Mouse (Mus musculus) cerebellum, adult 2 months (tissue): ENCODE results near the gene Irf6.

Experiments used
- CTCF ChIP-seq: fragments of 200-500 bp; IDR thresholded peaks from 2 replicates; pipeline ENCODE4 v1.5.1; 2011; ENCODE audit warnings: low read depth, mild to moderate bottlenecking, control low read depth, low read length, moderate library complexity, borderline replicate concordance; ENCODE audit not compliant: insufficient read depth
- POLR2A ChIP-seq: fragments of 200-500 bp; IDR thresholded peaks from 2 replicates; pipeline ENCODE4 v1.6.1; 2011; ENCODE audit warnings: low read length, control low read depth, borderline replicate concordance; ENCODE audit not compliant: insufficient read depth

DNA sequence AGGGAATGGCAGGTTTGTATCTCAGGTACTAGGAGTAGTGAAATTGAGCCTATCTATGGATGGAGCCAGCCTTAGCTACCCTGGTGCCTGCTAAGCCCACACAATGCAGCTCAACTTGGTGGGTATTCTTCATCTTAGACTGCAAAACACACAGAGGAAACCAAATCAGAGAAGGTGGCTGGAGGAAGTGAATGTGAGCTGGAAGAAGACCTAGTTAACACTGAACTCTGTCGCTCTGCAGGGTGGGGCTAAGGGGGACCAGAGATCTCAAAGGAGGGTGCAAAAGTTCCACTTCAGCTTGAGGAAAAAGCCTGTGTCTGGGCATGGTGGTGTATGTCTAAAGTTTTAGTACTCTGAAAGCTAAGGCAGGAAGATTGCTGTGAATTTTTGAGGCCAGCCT, 6.7 kb downstream of the Irf6 start:
- TF ChIP-seq CTCF: no peak
- TF ChIP-seq POLR2A: no peak
